Mouse (Mus musculus): ENCODE measurements around the gene Myo1h. TPM values are rescaled to one million over a fixed set of nuclear protein-coding genes. Genes with fewer than 3 reads are reported as not detected.

The Myo1h gene
- polyA plus RNA-seq, 1 experiment from 2014 or later: 0.40 TPM

DNA sequence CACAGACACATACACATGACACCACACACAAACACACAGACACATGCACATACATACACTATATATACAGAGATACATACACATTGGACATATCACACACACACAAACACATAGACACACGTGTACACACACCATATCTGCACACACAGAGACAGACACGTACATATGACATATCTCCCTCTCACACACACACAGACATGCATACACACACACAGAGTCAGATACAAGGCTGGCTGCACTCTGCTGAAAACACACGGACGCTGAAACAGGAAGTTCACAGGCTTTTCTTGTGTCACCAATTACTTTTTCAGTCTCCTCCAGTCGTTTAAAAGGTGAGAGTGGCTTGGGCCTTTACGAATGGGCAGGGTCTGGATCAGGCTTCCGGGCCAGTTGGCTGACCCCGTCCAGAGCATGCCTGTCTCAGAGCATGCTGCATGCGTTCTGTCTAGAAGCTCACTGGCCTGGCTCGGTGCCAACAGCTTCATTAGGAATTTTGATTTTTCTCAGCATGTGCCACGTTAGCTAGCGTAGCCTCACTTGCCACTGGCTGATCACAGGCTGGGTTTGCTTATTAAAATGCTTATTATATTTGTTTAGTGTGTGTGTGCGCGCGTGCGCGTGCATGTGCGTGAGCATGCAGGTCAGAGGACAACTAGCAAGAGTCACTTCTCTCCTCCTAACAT, 9.4 kb downstream of the Myo1h start:
- no peak for ATAC-seq (ENCODE audit: low FRiP score, low read depth)

DNA sequence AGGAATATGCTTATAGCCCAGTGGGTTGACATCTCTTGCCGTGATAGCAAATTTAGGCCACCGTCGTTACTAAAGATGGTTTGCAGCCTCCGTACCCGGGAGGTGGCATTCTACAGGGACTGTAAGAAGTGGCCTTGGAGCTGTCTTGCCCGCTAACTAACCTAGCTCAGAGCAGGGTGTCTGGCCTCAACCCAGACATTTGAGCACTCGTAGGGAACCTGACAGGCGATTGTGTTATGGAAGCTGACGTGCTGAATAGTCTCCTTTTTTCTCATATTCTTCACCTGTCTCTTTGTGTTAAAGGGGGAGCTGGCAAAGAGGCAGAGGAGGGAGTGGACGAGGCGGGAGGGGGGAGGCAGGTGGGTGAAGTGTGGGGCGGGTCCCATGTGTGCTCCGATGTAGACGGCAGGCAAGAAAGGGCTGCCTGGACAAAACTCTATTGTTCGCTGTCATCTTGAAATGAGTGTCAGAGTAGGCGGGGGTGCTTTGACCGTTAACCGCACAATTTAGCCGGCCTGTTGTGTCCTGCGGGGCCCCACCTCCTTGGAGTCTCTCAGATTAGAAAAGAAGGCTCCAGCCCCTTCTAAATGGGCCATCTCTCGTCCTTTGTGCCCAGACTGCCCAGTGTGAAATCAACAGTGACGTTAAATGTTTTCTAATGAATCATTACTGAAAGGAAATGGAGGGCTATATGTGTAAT, 10.3 kb downstream of the Myo1h start:
- Histone ChIP-seq H3K9me3 (no peaks in the 10 kb centered on the region), H3K27me3 (peaks cover 73% of the 10 kb centered on the region), H3K4me3 (no peak overlapping the region), H3K4me2 (replicated peaks) (peak overlapping the region; percentile 24; the same call in 1 of the 2 replicates), H3K36me3 (no peaks in the 10 kb centered on the region), H3K9ac (replicated peaks) (peak overlapping the region; percentile 41; the same call in 1 of the 2 replicates), H3K4me1 (peaks cover 48% of the 10 kb centered on the region), H3K27ac (replicated peaks) (peak overlapping the region; percentile 55)
- 25% methylated on average over 22 of the region's 22 CpGs for WGBS
- peak; percentile 87 for ATAC-seq (ENCODE audit: low FRiP score, low read depth)

More for the DNA sequence above, 9.4 kb downstream of the Myo1h start:
- Histone ChIP-seq H3K9me3 (no peaks in the 10 kb centered on the region), H3K4me1 (peaks cover 49% of the 10 kb centered on the region), H3K36me3 (no peaks in the 10 kb centered on the region), H3K9ac (replicated peaks) (no peak overlapping the region), H3K27me3 (peaks cover 73% of the 10 kb centered on the region), H3K27ac (replicated peaks) (peak overlapping the region; percentile 55), H3K4me2 (replicated peaks) (no peak overlapping the region; the same call in 1 of the 2 replicates), H3K4me3 (no peak overlapping the region)
- WGBS: 56% methylated on average over 18 of the region's 18 CpGs

- Histone ChIP-seq H3K36me3 (no peaks in the 10 kb centered on the region), H3K27me3 (peaks cover 75% of the 10 kb centered on the region), H3K4me2 (replicated peaks) (peak overlapping the region; percentile 28; the same call in 1 of the 2 replicates), H3K9me3 (no peaks in the 10 kb centered on the region), H3K27ac (replicated peaks) (peak overlapping the region; percentile 30; the same call in 1 of the 2 replicates), H3K4me1 (peaks cover 48% of the 10 kb centered on the region), H3K9ac (replicated peaks) (no peak overlapping the region), H3K4me3 (no peak overlapping the region)
- 39% methylated on average over 24 of the region's 24 CpGs for WGBS
- ATAC-seq (ENCODE audit: low FRiP score, low read depth): peak; percentile 21; the same call in 1 of the 2 replicates
Observed at GRCm38 (mm10) chr5:114299883-114300610, 11.1 kb downstream of the Myo1h start.

GRCm38 (mm10) chr5:114303166-114303565, 14.2 kb downstream of the Myo1h start:
- Histone ChIP-seq H3K4me1 (peaks cover 27% of the 10 kb centered on the region), H3K36me3 (no peaks in the 10 kb centered on the region), H3K4me3 (no peak overlapping the region), H3K9ac (replicated peaks) (no peak overlapping the region), H3K27me3 (peaks cover 80% of the 10 kb centered on the region), H3K4me2 (replicated peaks) (no peak overlapping the region), H3K27ac (replicated peaks) (no peak overlapping the region), H3K9me3 (no peaks in the 10 kb centered on the region)
- WGBS: 81% methylated on average over 6 of the region's 6 CpGs
- ATAC-seq (ENCODE audit: low FRiP score, low read depth): no peak

GRCm38 (mm10) chr5:114306496-114306895, 17.5 kb downstream of the Myo1h start:
- Histone ChIP-seq H3K4me3 (no peak overlapping the region), H3K27me3 (peaks cover 90% of the 10 kb centered on the region), H3K9ac (replicated peaks) (no peak overlapping the region), H3K4me1 (peaks cover 7% of the 10 kb centered on the region; the same call in 1 of the 2 replicates), H3K9me3 (no peaks in the 10 kb centered on the region), H3K27ac (replicated peaks) (no peak overlapping the region), H3K4me2 (replicated peaks) (no peak overlapping the region), H3K36me3 (no peaks in the 10 kb centered on the region)
- no peak for ATAC-seq (ENCODE audit: low FRiP score, low read depth)
- 82% methylated on average over 5 of the region's 5 CpGs for WGBS

DNA sequence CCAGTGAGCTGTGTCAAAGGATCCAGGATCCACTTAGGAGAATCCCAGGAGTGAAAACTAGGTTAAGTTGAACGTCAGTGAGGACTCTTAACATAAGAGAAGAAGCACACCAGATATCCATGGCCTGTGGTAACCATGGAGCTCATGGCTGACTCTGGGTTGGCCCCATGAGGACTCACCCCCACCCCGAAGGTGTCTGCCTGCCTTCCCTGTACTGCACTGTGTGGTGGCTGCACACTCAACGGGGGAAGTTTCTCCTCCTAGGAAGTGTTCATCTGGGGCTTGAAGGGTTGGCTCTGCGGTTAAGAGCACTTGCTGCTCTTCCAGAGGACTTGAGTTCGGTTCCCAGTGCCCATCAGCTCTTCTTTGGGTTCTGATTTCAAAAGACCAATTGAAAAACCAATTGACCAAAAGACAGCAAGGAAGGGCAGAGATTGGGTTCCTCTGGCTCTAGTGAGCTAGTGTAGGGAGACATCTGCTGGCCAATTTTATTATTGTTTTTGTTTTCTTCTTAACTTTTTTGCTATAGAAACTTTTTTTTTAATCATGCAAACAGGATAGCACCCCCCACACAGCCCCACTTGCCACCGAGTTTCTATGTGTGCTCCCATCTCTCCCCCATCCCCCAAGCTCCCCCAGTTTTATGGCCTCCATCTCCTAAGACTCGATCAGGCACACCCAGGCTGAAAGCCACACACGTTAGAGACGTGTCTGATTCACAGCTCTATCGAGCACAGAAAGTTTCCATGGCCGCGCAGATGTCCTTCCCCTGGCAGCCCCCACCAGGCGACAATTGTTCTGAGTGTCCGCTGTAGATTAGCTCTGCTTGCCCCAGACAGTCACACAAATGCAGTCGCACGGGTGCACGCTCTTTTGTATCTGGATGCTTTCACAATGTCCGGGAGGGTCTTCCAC, 20.1 kb downstream of the Myo1h start:
- Histone ChIP-seq H3K27me3 (peaks cover 81% of the 10 kb centered on the region), H3K4me3 (no peak overlapping the region), H3K4me2 (replicated peaks) (peak overlapping the region; percentile 35), H3K4me1 (peaks cover 7% of the 10 kb centered on the region; the same call in 1 of the 2 replicates), H3K36me3 (no peaks in the 10 kb centered on the region), H3K9me3 (no peaks in the 10 kb centered on the region), H3K9ac (replicated peaks) (no peak overlapping the region), H3K27ac (replicated peaks) (no peak overlapping the region)
- 42% methylated on average over 18 of the region's 18 CpGs for WGBS
- ATAC-seq (ENCODE audit: low FRiP score, low read depth): peak; percentile 62

GRCm38 (mm10) chr5:114309680-114310036, 20.7 kb downstream of the Myo1h start:
- Histone ChIP-seq H3K9me3 (no peaks in the 10 kb centered on the region), H3K9ac (replicated peaks) (no peak overlapping the region), H3K4me3 (no peak overlapping the region), H3K27me3 (peaks cover 75% of the 10 kb centered on the region), H3K36me3 (no peaks in the 10 kb centered on the region), H3K4me1 (peaks cover 7% of the 10 kb centered on the region), H3K27ac (replicated peaks) (no peak overlapping the region), H3K4me2 (replicated peaks) (peak overlapping the region; percentile 35)
- WGBS: 49% methylated on average over 11 of the region's 11 CpGs
- no peak for ATAC-seq (ENCODE audit: low FRiP score, low read depth)

GRCm38 (mm10) chr5:114323105-114323790, 34.3 kb downstream of the Myo1h start:
- H3K36me3 ChIP-seq: no peaks in the 10 kb centered on the region
- H3K4me3 ChIP-seq: no peak overlapping the region
- no peak overlapping the region for H3K9ac ChIP-seq (replicated peaks)
- peaks cover 21% of the 10 kb centered on the region for H3K27me3 ChIP-seq
- ATAC-seq (ENCODE audit: low FRiP score, low read depth): no peak
- H3K4me2 ChIP-seq (replicated peaks): 0 out of 2 replicates have a peak overlapping the region, but pooled peaks have one; percentile 21
- H3K9me3 ChIP-seq: no peaks in the 10 kb centered on the region
- H3K4me1 ChIP-seq: peaks cover 7% of the 10 kb centered on the region; the same call in 1 of the 2 replicates
- no peak overlapping the region for H3K27ac ChIP-seq (replicated peaks)
- 57% methylated on average over 25 of the region's 25 CpGs for WGBS

DNA sequence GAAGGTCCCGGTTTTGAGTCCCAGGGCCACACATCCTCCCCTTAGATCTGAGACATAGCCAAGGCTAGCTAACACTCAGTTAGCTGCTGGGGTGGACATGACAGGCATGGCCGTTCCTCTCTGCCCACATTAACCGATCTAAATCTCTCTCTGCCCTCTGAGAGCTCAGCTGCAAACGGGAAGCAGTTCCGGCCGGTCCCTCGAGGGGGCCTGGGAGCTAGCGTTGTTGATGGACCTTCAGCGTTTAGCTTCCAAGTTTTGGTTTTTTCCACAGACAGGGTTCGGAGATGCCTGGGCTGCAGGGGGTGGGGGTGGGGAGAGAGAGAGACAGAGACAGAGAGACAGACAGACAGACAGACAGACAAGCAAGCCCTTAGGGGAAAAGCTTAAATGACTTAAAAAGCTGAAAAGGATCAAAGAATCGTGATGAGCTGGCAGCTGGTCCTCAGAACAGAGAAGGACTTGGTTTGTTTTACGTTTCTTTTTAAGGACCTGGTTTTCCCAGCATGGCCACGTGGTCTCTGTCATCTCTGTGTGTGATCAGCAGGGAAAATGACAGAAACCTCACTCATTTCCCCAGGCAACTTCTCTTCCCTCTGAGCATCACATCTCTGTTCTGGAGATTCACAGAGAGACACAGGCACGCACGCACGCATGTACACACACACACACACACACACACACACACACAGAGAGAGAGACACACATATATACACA, 35.0 kb downstream of the Myo1h start:
- no peaks in the 10 kb centered on the region for H3K36me3 ChIP-seq
- no peaks in the 10 kb centered on the region for H3K9me3 ChIP-seq
- no peak overlapping the region for H3K9ac ChIP-seq (replicated peaks)
- peaks cover 7% of the 10 kb centered on the region; the same call in 1 of the 2 replicates for H3K4me1 ChIP-seq
- 21% methylated on average over 16 of the region's 16 CpGs for WGBS
- H3K27ac ChIP-seq (replicated peaks): no peak overlapping the region
- peak overlapping the region; percentile 21; the same call in 1 of the 2 replicates for H3K4me2 ChIP-seq (replicated peaks)
- no peak for ATAC-seq (ENCODE audit: low FRiP score, low read depth)
- peaks cover 20% of the 10 kb centered on the region; the same call in 1 of the 2 replicates for H3K27me3 ChIP-seq
- no peak overlapping the region for H3K4me3 ChIP-seq

- WGBS: 87% methylated on average over 5 of the region's 5 CpGs
- Histone ChIP-seq H3K36me3 (no peaks in the 10 kb centered on the region), H3K4me3 (no peak overlapping the region), H3K4me2 (replicated peaks) (no peak overlapping the region), H3K4me1 (no peaks in the 10 kb centered on the region), H3K9me3 (no peaks in the 10 kb centered on the region), H3K27ac (replicated peaks) (no peak overlapping the region), H3K27me3 (no peaks in the 10 kb centered on the region), H3K9ac (replicated peaks) (no peak overlapping the region)
- ATAC-seq (ENCODE audit: low FRiP score, low read depth): no peak
Observed at GRCm38 (mm10) chr5:114342996-114343395, 54.0 kb downstream of the Myo1h start.
